Mouse (Mus musculus) lung, adult 2 months (tissue): ENCODE data around the gene Acot6. TPM values are rescaled to one million over a fixed set of nuclear protein-coding genes. Genes with fewer than 3 reads are reported as not detected.

Experiments
- DNase-seq: peaks from one replicate; pipeline ENCODE4 v3.0.0; 2022
- H3K4me1 ChIP-seq: fragments of 200-500 bp; 2 replicates; pipeline ENCODE4 v1.6.1; 2011; ENCODE audit warnings: low read length; ENCODE audit not compliant: control insufficient read depth, insufficient read depth
- H3K4me3 ChIP-seq: fragments of 200-500 bp; replicated peaks from 2 replicates; pipeline ENCODE3; 2011; ENCODE audit warnings: low read depth, mild to moderate bottlenecking, control low read depth, low read length; ENCODE audit errors: extremely low read depth
- CTCF ChIP-seq: fragments of 200-500 bp; IDR thresholded peaks from 2 replicates; pipeline ENCODE4 v1.5.1; 2011; ENCODE audit warnings: mild to moderate bottlenecking, low read length, control low read depth; ENCODE audit not compliant: insufficient read depth
- POLR2A ChIP-seq: fragments of 200-500 bp; IDR thresholded peaks from 2 replicates; pipeline ENCODE4 v1.6.1; 2011; ENCODE audit warnings: low read depth, mild to moderate bottlenecking, control low read depth, low read length, borderline replicate concordance; ENCODE audit errors: extremely low read depth
- WGBS: fragments of 180-500 bp; shearing (Covaris S2); methylation state at CpG from one replicate; pipeline ENCODE4 v1.1.7; 2018; 5-methylcytosine and 5-hydroxymethylcytosine counted together
- polyA plus RNA-seq: library from polyadenylated mRNA; depleted of rRNA; stranded (reverse); fragments of >200 nt; gene quantifications from 2 replicates; pipeline ENCODE4 v1.2.3, GENCODE M21; 2012; rRNA removed

Gene Acot6
- polyA plus RNA-seq, 1 experiment, result 1.9 TPM

GRCm38 (mm10) chr12:84148622-84149012 is 48.2 kb downstream of the Acot6 start:
- Histone ChIP-seq H3K4me3 (peak overlapping the region; percentile 60), H3K4me1 (no peaks in the 10 kb centered on the region)
- no peak for DNase-seq
- WGBS, result 21% methylated on average over 10 of the region's 10 CpGs
- no peak for TF ChIP-seq CTCF
- TF ChIP-seq POLR2A, result no peak

GRCm38 (mm10) chr12:84149971-84150370 is 49.5 kb downstream of the Acot6 start:
- 95% methylated on average over 15 of the region's 15 CpGs for WGBS

GRCm38 (mm10) chr12:84150976-84151375 is 50.5 kb downstream of the Acot6 start:
- no peak for TF ChIP-seq CTCF
- TF ChIP-seq POLR2A, result no peak
- 0 out of 2 replicates have a peak, but pooled peaks cover 2% of the 10 kb centered on the region for H3K4me1 ChIP-seq
- no peak for DNase-seq
- H3K4me3 ChIP-seq, result no peak overlapping the region
- WGBS, result 30% methylated on average over 6 of the region's 6 CpGs

More at GRCm38 (mm10) chr12:84149971-84150370, 49.5 kb downstream of the Acot6 start:
- DNase-seq, result no peak
- TF ChIP-seq POLR2A, result no peak
- TF ChIP-seq CTCF, result no peak
- H3K4me1 ChIP-seq, result 0 out of 2 replicates have a peak, but pooled peaks cover 2% of the 10 kb centered on the region
- H3K4me3 ChIP-seq, result no peak overlapping the region

- WGBS, result 79% methylated on average over 10 of the region's 10 CpGs
- no peak for DNase-seq
- TF ChIP-seq CTCF, result no peak
Observed at GRCm38 (mm10) chr12:84151911-84152310, 51.5 kb downstream of the Acot6 start.

GRCm38 (mm10) chr12:84152352-84153190 is 52.1 kb downstream of the Acot6 start:
- H3K4me3 ChIP-seq, result no peak overlapping the region
- no peak for TF ChIP-seq POLR2A
- TF ChIP-seq CTCF, result no peak
- no peak for DNase-seq
- WGBS, result 72% methylated on average over 32 of the region's 32 CpGs
- H3K4me1 ChIP-seq, result 0 out of 2 replicates have a peak, but pooled peaks cover 2% of the 10 kb centered on the region

More at GRCm38 (mm10) chr12:84151911-84152310, 51.5 kb downstream of the Acot6 start:
- Histone ChIP-seq H3K4me3 (no peak overlapping the region), H3K4me1 (0 out of 2 replicates have a peak, but pooled peaks cover 2% of the 10 kb centered on the region)

- no peak for DNase-seq
- WGBS, result 85% methylated on average over 6 of the region's 6 CpGs
- TF ChIP-seq POLR2A (no peak), CTCF (no peak)
- Histone ChIP-seq H3K4me1 (0 out of 2 replicates have a peak, but pooled peaks cover 2% of the 10 kb centered on the region), H3K4me3 (no peak overlapping the region)
Observed at GRCm38 (mm10) chr12:84153414-84153813, 53.0 kb downstream of the Acot6 start.

- no peak overlapping the region for H3K4me3 ChIP-seq
Observed at GRCm38 (mm10) chr12:84154786-84155522, 54.5 kb downstream of the Acot6 start.

GRCm38 (mm10) chr12:84155523-84155871 is 55.0 kb downstream of the Acot6 start:
- no peak for TF ChIP-seq POLR2A
- TF ChIP-seq CTCF, result no peak
- Histone ChIP-seq H3K4me1 (0 out of 2 replicates have a peak, but pooled peaks cover 2% of the 10 kb centered on the region), H3K4me3 (no peak overlapping the region)
- 56% methylated on average over 2 of the region's 2 CpGs for WGBS
- DNase-seq, result no peak

More at GRCm38 (mm10) chr12:84154786-84155522, 54.5 kb downstream of the Acot6 start:
- WGBS, result 45% methylated on average over 11 of the region's 11 CpGs
- DNase-seq, result no peak
- H3K4me1 ChIP-seq, result 0 out of 2 replicates have a peak, but pooled peaks cover 2% of the 10 kb centered on the region
- no peak for TF ChIP-seq POLR2A
- no peak for TF ChIP-seq CTCF

- TF ChIP-seq CTCF (no peak), POLR2A (no peak)
- 92% methylated on average over 18 of the region's 18 CpGs for WGBS
- Histone ChIP-seq H3K4me1 (0 out of 2 replicates have a peak, but pooled peaks cover 2% of the 10 kb centered on the region), H3K4me3 (no peak overlapping the region)
- DNase-seq, result no peak
Observed at GRCm38 (mm10) chr12:84156210-84156609, 55.8 kb downstream of the Acot6 start.

- no peak for DNase-seq
- TF ChIP-seq CTCF (no peak), POLR2A (no peak)
- H3K4me3 ChIP-seq, result no peak overlapping the region
- peaks cover 6% of the 10 kb centered on the region; the same call in 1 of the 2 replicates for H3K4me1 ChIP-seq
- WGBS, result 84% methylated on average over 14 of the region's 14 CpGs
Observed at GRCm38 (mm10) chr12:84158156-84158555, 57.7 kb downstream of the Acot6 start.

- TF ChIP-seq POLR2A (no peak), CTCF (no peak)
- peaks cover 16% of the 10 kb centered on the region for H3K4me1 ChIP-seq
- H3K4me3 ChIP-seq, result no peak overlapping the region
- no peak for DNase-seq
- 91% methylated on average over 8 of the region's 8 CpGs for WGBS
Observed at GRCm38 (mm10) chr12:84160491-84160890, 60.0 kb downstream of the Acot6 start.

Other genes starting within 250 kb of the Acot6 start
- 155 and 165 TPM in 2 replicates for gene Numb, start 178.7 kb upstream of the Acot6 start, polyA plus RNA-seq
- 19.1 and 29.8 TPM in 2 replicates for gene Riox1, start 150.0 kb upstream of the Acot6 start, polyA plus RNA-seq
- 0.05 TPM in 1 of 2 replicates, not detected in the other for gene Heatr4, start 115.8 kb upstream of the Acot6 start, polyA plus RNA-seq
- 18.4 and 20.3 TPM in 2 replicates for gene Acot2, start 112.8 kb upstream of the Acot6 start, polyA plus RNA-seq
- gene Acot1, start 91.2 kb upstream of the Acot6 start, polyA plus RNA-seq, result 28.8 and 29.2 TPM in 2 replicates
- 0.40 TPM in 2 replicates for gene Acot4, start 62.3 kb upstream of the Acot6 start, polyA plus RNA-seq
- not detected in 2 replicates for gene Gm49366, start 61.7 kb upstream of the Acot6 start, polyA plus RNA-seq
- not detected in 2 replicates for gene Acot3, start 48.5 kb upstream of the Acot6 start, polyA plus RNA-seq
- not detected in 2 replicates for gene Acot5, start 31.3 kb upstream of the Acot6 start, polyA plus RNA-seq
- gene Dnal1, start 13.7 kb downstream of the Acot6 start, polyA plus RNA-seq, result 4.6 and 9.2 TPM in 2 replicates
- 0.84 and 1.3 TPM in 2 replicates for gene Pnma1, start 47.8 kb downstream of the Acot6 start, polyA plus RNA-seq
- 26.5 and 29.5 TPM in 2 replicates for gene Elmsan1, start 118.2 kb downstream of the Acot6 start, polyA plus RNA-seq
- gene Ptgr2, start 184.6 kb downstream of the Acot6 start, polyA plus RNA-seq, result 7.3 and 14.5 TPM in 2 replicates
- 16.0 and 20.5 TPM in 2 replicates for gene Zfp410, start 216.2 kb downstream of the Acot6 start, polyA plus RNA-seq